Mouse (Mus musculus) c-Kit-positive CD71-negative TER-119-negative erythroid progenitor cells, embryonic 14.5 days (primary cell): ENCODE results near the gene Syt15.
"Not testable (repeated sequence)": the region's sequence is repeated elsewhere in the genome, so short reads cannot be mapped to it uniquely, and the experiment has no call there.

ENCODE experiments used
- DNase-seq: peaks from one replicate; pipeline ENCODE4 v3.0.0-alpha.2; 2013; ENCODE audit warnings: low read depth

Gene Syt15

DNA sequence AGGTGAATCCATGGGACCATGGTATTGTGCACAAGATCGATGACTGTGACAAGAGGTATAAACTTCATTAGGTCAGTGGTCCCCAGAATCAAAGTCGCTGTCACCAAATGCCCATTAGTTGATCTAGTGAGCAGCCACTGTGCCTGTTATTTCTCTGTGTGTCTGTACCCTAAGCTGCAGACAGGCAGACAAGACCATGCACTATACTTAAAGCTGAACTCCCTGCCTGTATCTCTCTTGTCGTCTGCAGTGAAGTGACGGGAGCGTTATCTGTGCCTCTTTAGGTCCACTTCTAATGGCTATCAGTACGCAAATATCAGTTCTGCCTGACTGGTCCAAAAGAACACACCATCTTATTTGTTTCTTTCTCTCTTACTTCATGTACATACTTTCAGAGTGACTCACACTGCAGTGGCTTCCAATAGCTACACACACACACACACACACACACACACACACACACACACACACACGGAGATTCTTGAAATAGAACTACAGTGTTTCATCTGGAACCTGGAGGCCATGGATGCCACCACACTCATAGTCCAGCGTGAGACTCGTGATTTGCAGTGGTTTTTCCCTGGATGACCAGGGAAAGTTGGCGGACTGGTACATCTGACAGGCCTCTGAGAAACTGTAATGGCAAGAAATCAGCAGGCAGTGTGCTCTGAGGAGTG lies 9.6 kb downstream of the Syt15 start:
- DNase-seq: no peak

DNA sequence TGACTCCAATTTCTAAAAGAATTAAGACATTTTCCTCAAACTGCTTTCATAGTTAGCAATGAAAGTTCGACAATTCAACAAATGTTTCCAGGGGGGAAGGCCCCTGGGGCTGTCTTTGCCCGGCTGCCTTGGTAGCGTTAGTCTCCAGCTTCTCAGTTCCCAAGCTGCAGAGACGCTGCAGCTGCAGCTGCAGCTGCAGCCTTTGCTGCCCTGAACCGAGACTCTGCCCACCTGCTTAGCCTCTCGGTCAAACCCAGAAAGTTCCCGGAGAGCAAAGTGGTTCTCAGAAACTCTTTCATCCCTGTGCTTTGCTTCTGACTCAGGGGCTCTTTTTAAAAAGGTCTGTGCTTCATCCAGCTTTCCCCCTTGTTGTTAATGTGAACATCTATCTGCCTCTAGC lies 12.9 kb downstream of the Syt15 start:
- DNase-seq: no peak

DNA sequence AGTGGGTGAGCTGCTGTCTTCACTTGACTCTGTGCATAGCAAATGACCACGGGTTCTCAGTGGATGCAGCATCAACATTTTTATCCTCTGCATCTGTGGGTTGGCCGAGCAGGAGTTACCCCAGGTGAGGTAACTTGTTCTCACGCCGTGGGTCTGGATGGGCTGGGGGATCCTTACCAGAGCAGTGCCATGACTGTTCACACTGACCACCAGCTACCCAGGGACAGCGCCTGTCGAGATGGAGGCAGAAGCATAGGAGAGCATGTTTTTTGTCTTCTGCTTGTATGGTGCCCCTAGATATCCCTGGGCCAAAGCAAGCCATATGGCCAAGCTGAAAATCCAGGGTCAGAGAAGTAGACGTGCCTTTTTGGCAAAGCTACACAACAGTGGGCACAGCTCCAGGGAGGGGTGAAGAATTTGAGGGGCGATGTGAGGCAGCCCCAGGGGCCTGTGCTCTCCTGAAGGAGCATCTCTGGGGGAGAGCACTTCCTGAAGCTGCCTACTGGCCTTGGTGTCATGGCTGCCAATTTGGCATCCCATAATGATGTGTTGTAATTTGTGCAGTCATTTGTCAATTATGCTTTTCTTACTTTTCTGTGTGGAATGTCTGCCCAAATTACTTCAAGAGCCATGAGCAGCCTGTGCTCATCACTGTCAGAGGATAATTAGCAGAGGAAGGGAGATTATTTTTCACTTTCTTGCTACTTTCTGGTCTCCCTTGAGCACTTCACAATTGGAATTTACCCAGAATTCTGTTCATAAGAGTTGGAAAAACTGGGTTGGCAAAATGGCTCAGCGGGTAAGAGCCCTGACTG lies 13.7 kb downstream of the Syt15 start:
- DNase-seq: no peak

DNA sequence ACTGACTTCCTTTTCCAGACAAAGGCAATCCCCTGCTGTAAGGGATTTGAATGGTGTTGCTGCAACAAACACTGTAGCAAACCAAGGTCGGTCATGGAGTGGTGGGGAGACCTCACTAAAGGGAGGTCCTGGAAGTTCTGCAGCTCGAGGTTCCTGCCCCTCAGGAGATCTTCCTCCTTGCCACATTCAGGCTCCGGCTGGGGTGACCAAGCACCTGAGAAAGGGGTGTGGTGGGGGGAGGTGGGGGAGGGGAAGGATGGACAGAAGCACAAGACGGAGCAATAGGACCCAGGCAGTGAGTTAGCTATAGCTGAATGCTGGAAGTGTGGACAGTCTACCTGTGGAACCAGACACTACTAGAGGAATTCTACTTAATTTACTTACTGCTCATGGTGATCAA lies 14.5 kb downstream of the Syt15 start:
- DNase-seq: no peak

DNA sequence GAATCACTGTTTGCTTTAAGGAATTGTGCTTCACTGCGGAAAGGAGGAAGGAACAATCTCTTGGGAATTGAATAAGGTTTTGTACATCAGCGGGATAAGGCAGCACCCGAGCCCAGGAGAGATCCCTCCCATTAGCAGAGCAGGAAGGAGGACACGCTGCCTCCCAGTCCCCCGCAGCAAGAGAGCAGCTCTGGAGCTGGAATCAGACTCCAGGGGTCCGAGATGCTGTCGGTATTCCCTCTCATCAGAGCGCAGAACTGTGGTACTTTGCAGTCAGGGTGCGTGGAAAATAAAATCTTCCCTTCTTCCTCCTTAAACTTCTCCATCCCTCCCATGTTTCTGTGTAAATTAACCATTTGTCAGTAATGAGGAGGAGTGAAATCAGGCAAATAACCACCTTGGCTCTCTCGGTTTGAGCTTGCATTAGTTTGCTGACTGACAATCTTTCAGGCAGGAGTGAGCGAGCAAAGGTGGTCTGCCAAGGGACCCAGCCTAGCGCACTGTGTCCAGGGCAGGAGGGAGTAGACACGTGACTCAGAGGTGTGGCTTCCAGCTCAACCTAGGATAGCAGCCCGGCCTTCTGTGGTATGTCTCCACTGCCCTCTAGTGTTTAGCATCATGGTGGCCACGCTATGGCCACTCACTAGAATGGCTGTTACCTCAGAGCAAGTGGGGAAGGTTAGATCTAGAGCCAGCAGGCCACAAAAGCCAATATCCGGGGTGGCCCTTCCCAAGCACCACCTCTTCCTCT lies 15.4 kb downstream of the Syt15 start:
- peak; percentile 29 for DNase-seq

DNA sequence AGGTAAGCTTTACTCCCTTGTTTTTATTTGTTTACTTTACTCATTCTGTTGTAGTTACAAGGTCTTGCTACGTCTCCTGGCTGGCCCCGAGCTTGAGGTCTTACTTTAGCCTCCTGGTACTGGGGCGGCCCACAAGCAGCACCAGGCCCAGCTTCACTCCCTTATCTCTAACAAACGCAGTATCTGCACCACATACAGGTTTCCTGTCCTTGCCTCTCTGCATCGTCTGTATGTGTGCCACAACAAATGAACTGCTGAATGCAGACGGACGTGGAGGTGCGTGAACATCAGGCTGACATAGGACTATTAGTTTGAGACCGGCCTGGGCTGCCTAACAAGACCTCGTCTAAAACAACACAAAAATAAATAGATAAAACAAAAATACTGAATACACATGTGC lies 20.9 kb downstream of the Syt15 start:
- no peak for DNase-seq

DNA sequence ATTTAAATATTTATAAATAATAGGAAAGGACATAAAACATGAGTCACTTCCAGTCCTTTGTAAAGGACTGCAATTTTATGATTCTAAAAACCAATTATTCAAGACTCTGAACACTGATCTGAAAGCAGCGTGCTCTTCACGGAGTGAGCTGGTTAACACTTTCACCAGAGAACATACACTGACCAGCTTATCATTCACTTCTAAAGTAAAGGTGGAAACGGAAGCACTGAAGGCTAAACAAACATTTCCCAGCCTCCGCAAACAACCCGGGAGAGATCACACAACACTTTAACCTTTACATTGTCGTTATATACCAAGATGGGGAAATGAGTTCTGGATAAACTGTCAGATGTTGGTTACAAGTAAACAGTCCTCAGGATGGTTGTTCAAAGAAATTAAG lies 21.3 kb downstream of the Syt15 start:
- DNase-seq: no peak

DNA sequence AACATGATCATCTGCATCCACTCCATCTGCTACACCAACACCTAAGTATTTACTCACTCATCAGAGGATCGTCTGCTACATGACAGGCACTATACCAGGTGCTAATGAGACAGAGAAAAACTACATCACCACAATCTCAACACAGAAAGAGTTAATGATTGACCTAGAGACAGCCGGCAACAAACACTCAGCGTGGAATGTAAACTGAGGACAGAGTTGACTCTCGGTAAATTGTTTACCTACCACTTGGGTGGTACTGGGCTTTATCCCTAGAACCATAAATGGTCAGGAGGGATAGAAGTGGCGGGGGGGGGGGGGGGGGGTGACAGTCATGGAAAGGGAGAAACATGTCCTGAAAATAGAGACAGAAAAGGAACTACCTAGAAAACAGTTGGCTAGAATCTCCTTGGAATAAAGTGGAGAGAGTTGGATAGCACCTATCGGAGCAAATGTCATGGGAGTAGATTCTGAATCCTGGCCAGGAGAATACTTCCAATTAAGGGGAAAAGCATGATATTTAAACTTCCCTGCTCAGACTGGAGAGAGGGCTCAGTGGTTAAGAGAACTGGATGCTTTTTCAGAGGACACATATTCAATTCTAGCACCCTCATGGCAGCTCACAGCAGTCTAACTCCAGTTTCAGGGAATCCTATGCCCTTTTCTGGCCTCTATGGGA lies 33.2 kb downstream of the Syt15 start:
- DNase-seq: no peak

DNA sequence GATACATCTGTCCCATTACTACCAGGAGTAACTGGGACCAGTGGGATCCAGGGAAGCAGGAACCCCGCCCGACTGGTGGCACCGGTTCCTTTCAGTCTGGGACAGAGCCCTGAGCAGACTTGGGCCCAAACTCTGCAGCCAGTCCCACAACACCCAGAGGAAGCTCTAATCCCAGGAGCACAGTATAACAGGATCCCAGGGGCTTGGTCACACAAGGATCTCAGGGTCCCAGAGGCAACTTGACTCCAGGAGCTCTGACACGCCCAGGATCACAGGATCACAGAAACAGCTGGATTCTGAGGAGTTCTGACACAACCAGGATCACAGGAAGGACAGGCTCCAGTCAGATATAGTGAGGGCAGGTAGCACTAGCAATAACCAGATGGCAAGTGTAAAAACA lies 33.9 kb downstream of the Syt15 start:
- DNase-seq: no peak

DNA sequence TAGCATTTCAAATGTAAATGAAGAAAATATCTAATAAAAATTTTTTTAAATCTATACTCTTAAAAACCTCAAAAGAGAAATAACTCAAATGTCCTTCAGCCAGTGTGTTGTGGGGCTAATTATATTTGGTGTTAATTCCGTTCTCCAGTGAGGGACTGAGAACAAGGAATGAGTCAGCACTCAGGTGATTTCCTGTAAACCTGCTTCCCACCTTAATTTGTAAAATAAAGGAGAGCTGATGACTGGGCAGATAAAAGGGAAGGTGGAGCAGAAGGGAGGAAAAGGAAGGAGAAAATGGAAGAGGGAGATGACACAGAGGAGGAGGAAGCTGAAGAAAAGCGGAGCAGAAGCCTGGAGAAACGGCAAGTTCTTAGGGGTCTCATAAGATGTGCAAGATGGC lies 39.1 kb downstream of the Syt15 start:
- not testable (repeated sequence) for DNase-seq

DNA sequence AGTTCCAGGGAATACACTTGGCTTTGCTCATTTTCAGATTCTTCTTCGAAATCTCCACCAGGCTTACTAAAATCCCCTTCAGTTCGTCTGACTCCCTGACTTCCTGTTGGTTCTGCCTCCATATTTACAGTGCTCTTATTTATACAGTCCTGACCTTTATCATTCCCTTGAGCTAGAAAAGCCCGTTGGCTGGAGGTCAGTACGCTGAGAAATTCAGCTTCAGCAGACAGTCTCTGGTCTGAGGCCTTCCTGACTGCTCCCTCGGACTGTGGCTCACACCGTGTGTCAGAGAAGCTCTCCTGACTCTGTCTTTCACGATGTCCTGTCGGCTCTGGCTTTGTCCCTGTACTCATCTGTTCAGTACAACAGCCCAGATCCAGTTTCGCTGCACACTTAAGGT lies 48.7 kb downstream of the Syt15 start:
- DNase-seq: no peak

DNA sequence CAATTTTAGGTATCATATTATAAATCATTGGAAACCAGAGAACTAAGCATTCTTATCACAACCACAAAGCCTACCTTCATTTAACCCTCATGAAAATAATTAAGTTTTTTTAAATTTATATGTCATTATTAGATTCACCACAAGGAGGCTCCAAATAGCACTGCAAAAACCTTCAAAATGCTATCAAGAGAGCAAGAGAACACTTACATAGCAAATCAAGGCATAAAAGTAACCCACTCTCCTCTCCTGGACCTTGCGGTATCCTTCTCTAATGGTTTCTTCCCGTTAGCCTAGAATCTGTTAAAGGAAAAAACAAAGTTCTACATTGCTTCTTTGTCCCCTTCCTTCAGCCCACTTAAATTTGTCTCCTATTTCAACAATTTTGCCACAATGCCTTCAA lies 53.9 kb downstream of the Syt15 start:
- DNase-seq: no peak

DNA sequence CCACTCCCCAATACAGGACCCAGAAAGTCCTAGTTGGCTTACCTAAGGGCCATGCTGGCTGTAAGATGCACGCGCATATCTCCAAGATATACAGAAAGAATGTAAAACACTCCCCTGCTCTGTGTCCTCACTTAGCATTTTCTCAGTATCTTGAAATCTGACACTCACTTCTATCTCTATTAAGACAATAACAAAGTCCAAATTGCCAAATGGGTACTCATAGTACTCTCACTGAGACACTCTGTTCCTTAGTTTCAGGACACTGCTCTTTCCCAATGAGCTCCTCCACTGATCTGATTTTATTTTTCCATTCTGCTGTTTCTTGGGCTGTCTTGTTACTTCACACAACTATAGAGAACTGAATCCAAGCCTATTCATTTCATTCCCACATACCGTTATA lies 54.7 kb downstream of the Syt15 start:
- DNase-seq: no peak

DNA sequence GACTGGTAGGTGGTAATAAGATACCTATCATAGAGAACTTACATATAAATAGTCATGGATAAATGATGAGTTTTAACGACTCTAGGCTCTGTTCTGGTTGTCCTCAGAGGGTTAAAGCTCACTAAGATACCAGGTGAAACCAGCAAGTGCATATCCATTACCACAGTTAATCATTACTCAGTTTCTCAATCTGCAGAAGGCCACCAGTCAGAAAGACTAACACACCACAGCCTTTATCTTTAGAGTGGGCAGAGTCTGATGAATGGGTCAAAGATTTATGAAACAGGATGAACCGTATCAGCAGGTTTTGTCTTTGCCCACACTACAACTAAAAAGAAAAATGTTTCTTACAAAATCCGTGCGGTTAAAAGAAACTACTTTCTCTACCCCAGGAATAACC lies 55.8 kb downstream of the Syt15 start:
- DNase-seq: no peak

DNA sequence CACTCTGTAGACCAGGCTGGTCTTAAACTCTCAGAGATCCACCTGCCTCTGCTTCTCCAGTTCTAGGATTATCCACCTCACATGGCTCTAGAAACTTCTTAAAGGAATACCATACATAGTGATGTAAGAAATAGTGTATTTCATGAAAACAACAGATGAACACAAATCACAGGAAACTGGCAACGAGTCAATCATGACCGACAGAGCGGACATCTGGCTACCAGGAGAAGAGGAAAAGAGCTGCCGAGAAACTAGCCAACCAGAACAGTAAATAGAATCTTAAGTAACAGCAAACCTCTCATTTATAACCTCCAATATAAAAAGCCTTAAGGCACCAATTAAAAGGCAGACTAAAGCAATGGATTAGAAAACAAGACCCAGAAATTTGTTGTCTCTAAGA lies 60.3 kb downstream of the Syt15 start:
- DNase-seq: no peak
